Mouse (Mus musculus) testis, adult 2 months (tissue): Measurements from ENCODE around the gene Clip2.
"Not testable (repeated sequence)": the region's sequence is repeated elsewhere in the genome, so short reads cannot be mapped to it uniquely, and the experiment has no call there.

Experiments
- CTCF ChIP-seq: fragments of 200-500 bp; IDR thresholded peaks from 2 replicates; pipeline ENCODE4 v1.5.1; 2012; ENCODE audit warnings: low read depth, mild to moderate bottlenecking, inconsistent platforms, low read length, moderate library complexity; ENCODE audit not compliant: control insufficient read depth, insufficient read depth, insufficient replicate concordance
- POLR2A ChIP-seq: fragments of 200-500 bp; IDR thresholded peaks from 2 replicates; pipeline ENCODE4 v1.6.1; 2012; ENCODE audit warnings: low read depth, mild to moderate bottlenecking, inconsistent platforms, low read length, moderate library complexity; ENCODE audit not compliant: control insufficient read depth

DNA sequence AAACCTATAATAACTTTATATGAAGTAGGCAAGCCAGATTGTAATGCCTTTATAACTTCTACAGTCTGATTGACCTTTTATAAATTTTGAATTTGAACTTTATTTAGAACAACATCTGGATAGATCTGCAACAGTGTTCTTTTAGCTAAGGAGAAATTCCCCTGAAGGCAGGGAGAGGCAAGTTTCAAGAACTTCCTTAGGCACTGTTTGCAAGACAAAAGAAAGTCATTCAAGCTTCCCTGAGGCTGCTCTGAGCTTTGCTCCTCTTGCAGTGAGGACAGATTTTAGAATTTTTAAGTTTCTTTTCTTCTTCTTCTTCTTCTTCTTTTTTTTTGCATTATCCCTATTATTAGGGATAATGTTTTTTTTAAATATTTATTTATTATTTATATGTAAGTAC, 73.3 kb downstream of the Clip2 start:
- TF ChIP-seq CTCF, POLR2A: not testable (repeated sequence)
